Mouse (Mus musculus) midbrain, postnatal 0 days (tissue): Measurements from ENCODE around the gene Aqp9. TPM values are rescaled to one million over a fixed set of nuclear protein-coding genes. Genes with fewer than 3 reads are reported as not detected.

Experiments used
- ATAC-seq: fragments of 200-750 bp; cut with Nextera tagmentation; 2 replicates; pipeline ENCODE4 v1.8.0; 2017; ENCODE audit warnings: moderate number of reproducible peaks, mild to moderate bottlenecking, moderate TSS enrichment, moderate library complexity; ENCODE audit not compliant: low FRiP score
- DNase-seq: peaks from one replicate; pipeline ENCODE4 v3.0.0-alpha.2; 2015; ENCODE audit warnings: low spot score
- H3K27ac ChIP-seq: fragments of 300-500 bp; sonication (generic); 2 replicates; pipeline ENCODE4 v1.5.1; 2014; ENCODE audit warnings: low read depth, mild to moderate bottlenecking, low read length, mixed read lengths
- H3K27me3 ChIP-seq: fragments of 300-500 bp; sonication (generic); 2 replicates; pipeline ENCODE4 v1.6.1; 2014; ENCODE audit warnings: low read length, control low read depth, mixed read lengths; ENCODE audit not compliant: insufficient read depth
- H3K36me3 ChIP-seq: fragments of 300-500 bp; sonication (generic); 2 replicates; pipeline ENCODE4 v1.6.1; 2014; ENCODE audit warnings: low read length, control low read depth, mixed read lengths; ENCODE audit not compliant: insufficient read depth
- H3K4me1 ChIP-seq: fragments of 300-500 bp; sonication (generic); 2 replicates; pipeline ENCODE4 v1.6.1; 2014; ENCODE audit warnings: mild to moderate bottlenecking, control low read depth, antibody characterized with exemption, low read length, mixed read lengths; ENCODE audit not compliant: insufficient read depth
- H3K4me2 ChIP-seq: fragments of 300-500 bp; sonication (generic); 2 replicates; pipeline ENCODE4 v1.6.1; 2014; ENCODE audit warnings: low read depth, mild to moderate bottlenecking, low read length, mixed read lengths; ENCODE audit not compliant: poor library complexity, severe bottlenecking
- H3K4me3 ChIP-seq: fragments of 300-500 bp; sonication (generic); 2 replicates; pipeline ENCODE4 v1.5.1; 2014; ENCODE audit warnings: low read depth, mild to moderate bottlenecking, low read length, moderate library complexity
- H3K9ac ChIP-seq: fragments of 300-500 bp; sonication (generic); replicated peaks from 2 replicates; pipeline ENCODE4 v1.6.1; 2014; ENCODE audit warnings: mild to moderate bottlenecking, low read length, moderate library complexity, mixed read lengths; ENCODE audit not compliant: poor library complexity, severe bottlenecking
- H3K9me3 ChIP-seq: fragments of 300-500 bp; sonication (generic); 2 replicates; pipeline ENCODE4 v1.6.1; 2016; ENCODE audit warnings: low read length, control low read depth
- CTCF ChIP-seq: IDR thresholded peaks from 2 replicates; pipeline ENCODE4 v1.5.1; 2016; ENCODE audit warnings: antibody characterized with exemption, mild to moderate bottlenecking
- WGBS: fragments of 180-500 bp; shearing (Covaris S2); extraction: QIAGEN DNeasy Blood & Tissue Kit; methylation state at CpG from one replicate; pipeline ENCODE4 v1.1.7; 2014; 5-methylcytosine and 5-hydroxymethylcytosine counted together
- polyA plus RNA-seq: library from polyadenylated mRNA; unstranded; fragments of >200 nt; fragmentation: Nextera tagmentation; extraction: Ambion mirVana; gene quantifications from 2 replicates; pipeline ENCODE4 v1.2.1, GENCODE M21; 2015
- total RNA-seq: library from RNA; depleted of rRNA; stranded (reverse); fragments of >200 nt; gene quantifications from 2 replicates; pipeline ENCODE4 v1.2.3, GENCODE M21; 2014

The Aqp9 gene
- total and polyA plus RNA-seq, 2 experiments from 2014 or later, result 2.3 to 6.4 TPM

DNA sequence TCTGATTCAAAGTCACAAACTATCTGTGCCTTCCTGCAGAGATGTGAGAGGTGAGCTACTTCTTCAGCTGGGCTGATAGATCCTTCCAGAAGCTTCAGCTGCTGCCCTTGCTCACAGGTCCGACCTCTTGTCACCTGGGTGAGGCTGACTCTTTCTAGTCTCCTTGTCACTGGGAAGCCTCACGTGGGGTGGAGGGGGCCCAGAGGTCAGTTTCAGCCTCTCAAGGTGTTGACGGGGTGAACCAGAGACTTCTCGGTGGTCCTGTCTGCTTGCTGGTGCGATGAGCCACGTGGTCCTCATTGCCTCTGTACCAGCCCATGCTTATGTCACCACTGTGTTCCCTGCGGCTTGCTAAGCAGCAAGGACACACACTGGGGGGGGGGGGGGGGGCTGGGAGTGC is 96.0 kb downstream of the Aqp9 start:
- H3K36me3 ChIP-seq, result no peaks in the 10 kb centered on the region

DNA sequence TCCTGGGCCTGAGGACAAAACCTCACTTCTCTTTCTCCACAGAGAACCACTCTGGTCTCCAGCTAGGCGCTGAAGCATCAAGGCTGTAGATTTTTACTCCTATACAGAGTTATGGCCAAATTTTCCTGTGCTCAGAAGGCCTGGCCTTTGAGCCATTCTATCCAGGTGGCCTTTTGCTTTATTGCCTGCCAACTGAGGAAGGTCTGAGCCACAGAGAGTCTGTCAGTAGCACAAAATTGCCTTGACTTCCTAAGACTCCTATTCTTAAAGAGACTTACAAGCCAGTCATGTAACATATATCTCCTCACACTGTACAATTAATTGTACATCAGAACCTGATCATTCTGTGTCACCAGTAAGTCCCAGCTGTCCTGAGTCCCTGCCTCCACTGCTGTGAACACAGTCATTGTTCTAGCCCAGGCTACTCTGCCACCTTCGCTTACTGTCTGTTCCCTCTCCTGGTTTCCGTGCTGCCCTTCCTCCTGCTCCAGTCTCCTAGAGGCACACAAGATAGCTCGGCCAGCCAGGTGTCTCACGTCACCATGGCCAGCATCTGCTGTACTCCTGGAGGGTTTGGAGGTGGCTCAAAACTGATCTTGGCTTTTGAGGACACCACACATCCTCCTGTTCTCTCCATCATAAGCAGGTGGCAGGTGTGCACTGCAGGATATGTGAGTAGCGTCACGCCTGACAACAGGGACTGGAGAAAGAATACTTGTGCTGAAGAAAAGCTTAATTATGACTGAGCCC is 96.7 kb downstream of the Aqp9 start:
- Histone ChIP-seq H3K9me3 (no peaks in the 10 kb centered on the region), H3K4me3 (no peak overlapping the region), H3K27ac (no peak overlapping the region), H3K9ac (no peak overlapping the region), H3K4me1 (no peaks in the 10 kb centered on the region), H3K27me3 (no peaks in the 10 kb centered on the region), H3K36me3 (no peaks in the 10 kb centered on the region), H3K4me2 (no peak overlapping the region)
- WGBS, result 79% methylated on average over 7 of the region's 7 CpGs
- ATAC-seq, result no peak
- TF ChIP-seq CTCF, result no peak
- DNase-seq, result no peak

More for the DNA sequence above, 96.0 kb downstream of the Aqp9 start:
- Histone ChIP-seq H3K9me3 (no peaks in the 10 kb centered on the region), H3K27me3 (no peaks in the 10 kb centered on the region), H3K4me2 (no peak overlapping the region), H3K27ac (no peak overlapping the region), H3K4me3 (no peak overlapping the region), H3K4me1 (no peaks in the 10 kb centered on the region), H3K9ac (no peak overlapping the region)
- DNase-seq, result no peak
- no peak for ATAC-seq
- no peak for TF ChIP-seq CTCF
- WGBS, result 83% methylated on average over 7 of the region's 7 CpGs

DNA sequence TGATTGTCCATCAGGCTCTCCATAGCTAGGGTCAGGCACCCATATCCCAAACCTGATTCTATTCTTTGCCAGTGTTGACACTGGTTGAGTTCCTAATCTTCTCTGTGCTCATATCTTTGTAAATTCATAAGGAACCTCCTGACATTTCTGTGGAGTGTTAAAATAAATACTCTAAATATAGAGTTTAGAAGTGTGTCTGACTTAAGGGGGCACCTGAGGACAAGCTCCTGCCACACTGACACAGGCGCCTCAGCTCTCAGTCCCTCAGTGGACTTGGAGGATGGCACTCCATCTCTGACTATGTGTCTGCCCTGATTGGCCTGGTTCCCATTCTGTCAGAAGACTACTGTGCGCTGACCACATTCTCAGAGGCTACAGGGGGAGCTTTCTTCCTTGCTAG is 97.9 kb downstream of the Aqp9 start:
- H3K9me3 ChIP-seq, result no peaks in the 10 kb centered on the region
- H3K36me3 ChIP-seq, result no peaks in the 10 kb centered on the region
- no peak for TF ChIP-seq CTCF
- H3K4me1 ChIP-seq, result peaks cover under 1% of the 10 kb centered on the region; the same call in 1 of the 2 replicates
- no peak overlapping the region for H3K4me3 ChIP-seq
- no peak for DNase-seq
- WGBS, result 94% methylated on average over 2 of the region's 2 CpGs
- H3K9ac ChIP-seq, result no peak overlapping the region
- H3K4me2 ChIP-seq, result no peak overlapping the region
- no peak for ATAC-seq
- H3K27me3 ChIP-seq, result no peaks in the 10 kb centered on the region
- H3K27ac ChIP-seq, result no peak overlapping the region

DNA sequence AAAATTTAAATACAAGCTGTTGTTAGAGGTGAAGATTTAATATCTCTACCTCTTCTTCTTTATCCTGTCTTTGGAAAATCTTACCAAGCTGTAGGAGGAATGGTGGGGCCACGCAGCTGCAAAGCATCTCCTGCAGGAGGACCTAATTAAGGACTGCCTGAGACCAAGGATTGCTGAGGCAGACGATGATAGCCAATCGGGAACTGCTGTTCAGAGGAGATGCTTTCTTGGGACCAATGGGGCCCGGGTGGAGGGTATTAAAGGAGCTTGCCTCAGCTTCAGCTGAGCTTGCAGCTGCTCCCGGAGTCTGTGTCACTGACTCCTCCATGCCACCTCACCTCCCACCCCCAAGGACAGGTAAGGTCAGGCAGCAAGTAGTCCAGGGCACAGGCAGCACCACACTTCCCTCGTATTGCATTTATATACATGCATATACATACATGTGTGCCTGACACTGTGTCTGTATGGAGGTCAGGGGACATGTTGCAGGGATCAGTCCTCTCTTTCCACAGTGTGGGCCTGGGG is 99.6 kb downstream of the Aqp9 start:
- WGBS, result 50% methylated on average over 6 of the region's 6 CpGs
- H3K4me1 ChIP-seq, result peaks cover 3% of the 10 kb centered on the region; the same call in 1 of the 2 replicates

DNA sequence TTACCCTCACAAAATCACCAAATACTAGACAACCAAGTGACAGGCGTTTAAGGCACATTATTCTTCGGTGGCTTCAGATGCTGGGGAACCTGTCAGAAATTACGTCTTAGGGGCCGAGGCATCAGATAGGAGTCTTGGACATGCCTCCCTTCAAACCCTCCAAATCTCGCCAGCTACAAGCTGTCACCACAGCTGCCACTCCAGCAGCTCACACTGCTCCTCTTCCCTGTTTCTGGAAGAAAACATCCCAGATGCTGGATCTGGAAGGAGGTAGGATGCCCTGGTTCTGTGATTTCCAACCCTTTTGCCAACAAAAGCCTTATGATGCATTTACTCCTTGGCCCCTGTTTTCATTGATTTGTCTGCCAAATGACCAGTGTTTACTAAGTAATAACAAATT is 101.3 kb downstream of the Aqp9 start:
- 84% methylated on average over 5 of the region's 5 CpGs for WGBS
- no peak for ATAC-seq
- H3K9me3 ChIP-seq, result no peaks in the 10 kb centered on the region
- no peak overlapping the region for H3K4me2 ChIP-seq
- no peak overlapping the region for H3K27ac ChIP-seq
- no peak for DNase-seq
- peaks cover 3% of the 10 kb centered on the region; the same call in 1 of the 2 replicates for H3K4me1 ChIP-seq
- no peak overlapping the region for H3K9ac ChIP-seq
- H3K36me3 ChIP-seq, result no peaks in the 10 kb centered on the region
- no peak for TF ChIP-seq CTCF
- H3K4me3 ChIP-seq, result no peak overlapping the region
- no peaks in the 10 kb centered on the region for H3K27me3 ChIP-seq

More for the DNA sequence above, 99.6 kb downstream of the Aqp9 start:
- no peak for ATAC-seq
- no peak overlapping the region for H3K9ac ChIP-seq
- H3K27me3 ChIP-seq, result no peaks in the 10 kb centered on the region
- no peak for TF ChIP-seq CTCF
- no peak overlapping the region for H3K4me3 ChIP-seq
- no peaks in the 10 kb centered on the region for H3K9me3 ChIP-seq
- no peak overlapping the region for H3K4me2 ChIP-seq
- DNase-seq, result no peak
- no peak overlapping the region for H3K27ac ChIP-seq
- no peaks in the 10 kb centered on the region for H3K36me3 ChIP-seq

DNA sequence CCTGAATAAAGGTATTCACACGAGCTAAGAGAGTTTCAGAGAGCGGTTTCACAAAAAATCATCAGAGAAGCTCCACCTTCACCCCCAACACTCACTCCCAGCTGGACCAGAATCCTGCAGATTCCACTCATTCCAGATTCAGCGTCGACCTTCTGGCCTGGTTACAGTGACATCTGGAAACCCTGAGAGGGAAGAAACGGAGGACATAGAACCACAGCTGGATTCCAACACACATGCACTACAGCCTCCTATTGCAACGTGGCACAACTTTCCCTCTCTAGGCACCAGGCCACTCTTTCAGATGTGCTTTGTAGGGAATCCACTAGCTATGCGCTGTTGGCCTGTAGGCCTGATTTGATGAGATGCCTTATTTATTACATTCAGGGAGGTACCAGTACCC is 102.0 kb downstream of the Aqp9 start:
- H3K4me1 ChIP-seq, result peaks cover 3% of the 10 kb centered on the region; the same call in 1 of the 2 replicates
- H3K27me3 ChIP-seq, result no peaks in the 10 kb centered on the region
- no peaks in the 10 kb centered on the region for H3K9me3 ChIP-seq
- no peak overlapping the region for H3K27ac ChIP-seq
- H3K4me3 ChIP-seq, result no peak overlapping the region
- no peak for ATAC-seq
- H3K9ac ChIP-seq, result no peak overlapping the region
- DNase-seq, result no peak
- 82% methylated on average over 7 of the region's 7 CpGs for WGBS
- no peak overlapping the region for H3K4me2 ChIP-seq
- TF ChIP-seq CTCF, result no peak
- H3K36me3 ChIP-seq, result no peaks in the 10 kb centered on the region
